Mouse (Mus musculus): ENCODE data around the gene Plch2.

DNA sequence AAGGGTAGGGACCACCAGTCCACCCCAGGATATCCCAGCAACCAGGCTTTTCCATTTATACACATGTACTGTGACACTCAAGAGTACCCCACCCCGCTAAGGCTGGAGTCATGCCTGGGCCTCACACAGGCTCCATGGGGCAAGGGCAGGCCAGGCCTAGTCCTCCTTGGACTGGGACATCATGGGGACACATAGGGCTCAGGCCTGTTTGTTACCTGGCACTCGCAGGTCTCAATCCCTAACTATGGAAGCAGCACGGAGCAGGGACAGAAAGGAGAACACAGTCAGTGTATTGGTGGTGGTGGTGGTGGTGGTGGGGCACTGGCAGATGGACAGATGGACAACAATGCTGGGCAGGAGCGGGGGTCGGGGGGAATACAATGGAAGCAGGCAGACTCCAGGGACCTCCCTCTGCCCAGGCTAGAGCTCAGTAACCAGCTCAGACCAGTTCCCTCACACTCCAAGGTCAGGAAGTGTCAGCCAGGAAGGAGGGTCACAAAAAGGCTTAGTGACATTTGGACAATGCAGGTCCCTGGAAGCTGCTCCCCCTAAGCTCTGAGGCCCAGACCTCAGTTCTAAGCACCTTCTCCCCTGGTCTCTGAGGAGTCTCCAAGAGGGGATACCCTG is 71.3 kb downstream of the Plch2 start:
- TF ChIP-seq CTCF (IDR thresholded peaks at IDR 0.05) = no peak
- TF ChIP-seq EP300 (IDR thresholded peaks at IDR 0.05) = no peak

All from lung, postnatal 0 days (tissue).